Mouse (Mus musculus): Measurements from ENCODE around the gene Fam20b. TPM values are rescaled to one million over a fixed set of nuclear protein-coding genes. Genes with fewer than 3 reads are reported as not detected.

Fam20b gene
- polyA plus RNA-seq, 1 experiment from 2014 or later = 53.2 TPM

- CTCF ChIA-PET = interaction anchor here (1.0 to 1.4 kb wide), 2 partner anchors 13 to 15 kb away, joined by 3 read pairs; no protein-coding TSS in a partner anchor
- no peaks in the 10 kb centered on the region for H3K27me3 ChIP-seq
- ATAC-seq (no peak), DNase-seq (ENCODE audit: low read depth, low spot score) (no peak)
- TF ChIP-seq CTCF (IDR thresholded peaks at IDR 0.05) = no peak
- POLR2A ChIA-PET = no interaction called here
- in situ Hi-C loops (cut with MboI; ENCODE audit: low pct_unique_long_range_greater_than_20kb) = no loop called here
Measured at GRCm38 (mm10) chr1:156703444-156703843, 15.4 kb downstream of the Fam20b start.

GRCm38 (mm10) chr1:156702151-156702550 is 16.7 kb downstream of the Fam20b start:
- ATAC-seq = no peak
- no peak for DNase-seq (ENCODE audit: low read depth, low spot score)
- in situ Hi-C loops (cut with MboI; ENCODE audit: low pct_unique_long_range_greater_than_20kb) = no loop called here
- TF ChIP-seq CTCF (IDR thresholded peaks at IDR 0.05) = no peak
- CTCF ChIA-PET = interaction anchor here (1.4 kb wide), 1 partner anchor 14 kb away, joined by 3 read pairs; no protein-coding TSS in a partner anchor
- no peaks in the 10 kb centered on the region for H3K27me3 ChIP-seq
- POLR2A ChIA-PET = interaction anchor here (0.7 kb wide), 1 partner anchor 109 kb away, joined by 3 read pairs; no protein-coding TSS in a partner anchor

GRCm38 (mm10) chr1:156686025-156686661 is 32.7 kb downstream of the Fam20b start:
- ChIA-PET CTCF (interaction anchor here (1.7 kb wide), 1 partner anchor 9 kb away, joined by 5 read pairs; no protein-coding TSS in a partner anchor), POLR2A (no interaction called here)
- H3K27me3 ChIP-seq = no peaks in the 10 kb centered on the region
- DNase-seq (ENCODE audit: low read depth, low spot score) (no peak), ATAC-seq (no peak)
- in situ Hi-C loops (cut with MboI; ENCODE audit: low pct_unique_long_range_greater_than_20kb) = no loop called here
- no peak for TF ChIP-seq CTCF (IDR thresholded peaks at IDR 0.05)

- POLR2A ChIA-PET = no interaction called here
- CTCF ChIA-PET = no interaction called here
- no peak for TF ChIP-seq CTCF (IDR thresholded peaks at IDR 0.05)
- no peaks in the 10 kb centered on the region for H3K27me3 ChIP-seq
- in situ Hi-C loops (cut with MboI; ENCODE audit: low pct_unique_long_range_greater_than_20kb) = no loop called here
- DNase-seq (ENCODE audit: low read depth, low spot score) (no peak), ATAC-seq (no peak)
Measured at GRCm38 (mm10) chr1:156679599-156679998, 39.3 kb downstream of the Fam20b start.

GRCm38 (mm10) chr1:156677230-156677629 is 41.7 kb downstream of the Fam20b start:
- ATAC-seq (peak; percentile 11), DNase-seq (ENCODE audit: low read depth, low spot score) (no peak)
- CTCF ChIA-PET = interaction anchor here (2.0 kb wide), 1 partner anchor 10 kb away, joined by 5 read pairs; no protein-coding TSS in a partner anchor
- TF ChIP-seq CTCF (IDR thresholded peaks at IDR 0.05) = no peak
- POLR2A ChIA-PET = no interaction called here
- no peaks in the 10 kb centered on the region for H3K27me3 ChIP-seq
- in situ Hi-C loops (cut with MboI; ENCODE audit: low pct_unique_long_range_greater_than_20kb) = no loop called here

- TF ChIP-seq CTCF (IDR thresholded peaks at IDR 0.05) = no peak
- ATAC-seq (no peak), DNase-seq (ENCODE audit: low read depth, low spot score) (no peak)
- no peaks in the 10 kb centered on the region for H3K27me3 ChIP-seq
- ChIA-PET POLR2A (interaction anchor here (1.0 kb wide), 1 partner anchor 43 kb away, joined by 3 read pairs; the partner anchor contains the start of gene Fam20b), CTCF (interaction anchor here (2.0 kb wide), 1 partner anchor 10 kb away, joined by 5 read pairs; no protein-coding TSS in a partner anchor)
- in situ Hi-C loops (cut with MboI; ENCODE audit: low pct_unique_long_range_greater_than_20kb) = no loop called here
Measured at GRCm38 (mm10) chr1:156676596-156676995, 42.3 kb downstream of the Fam20b start.

- POLR2A ChIA-PET = interaction anchor here (1.0 kb wide), 1 partner anchor 43 kb away, joined by 3 read pairs; the partner anchor contains the start of gene Fam20b
- in situ Hi-C loops (cut with MboI; ENCODE audit: low pct_unique_long_range_greater_than_20kb) = no loop called here
- no peaks in the 10 kb centered on the region for H3K27me3 ChIP-seq
- no peak for ATAC-seq
- DNase-seq (ENCODE audit: low read depth, low spot score) = no peak
- CTCF ChIA-PET = interaction anchor here (2.0 kb wide), 1 partner anchor 11 kb away, joined by 5 read pairs; no protein-coding TSS in a partner anchor
- TF ChIP-seq CTCF (IDR thresholded peaks at IDR 0.05) = no peak
Measured at GRCm38 (mm10) chr1:156676171-156676570, 42.7 kb downstream of the Fam20b start.

- peak; percentile 96 for ATAC-seq
- DNase-seq (ENCODE audit: low read depth, low spot score) = peak; percentile 51
- H3K27me3 ChIP-seq = no peaks in the 10 kb centered on the region
- ChIA-PET POLR2A (no interaction called here), CTCF (no interaction called here)
- in situ Hi-C loops (cut with MboI; ENCODE audit: low pct_unique_long_range_greater_than_20kb) = no loop called here
- TF ChIP-seq CTCF (IDR thresholded peaks at IDR 0.05) = no peak
Measured at GRCm38 (mm10) chr1:156674195-156675000, 44.5 kb downstream of the Fam20b start, which contains the start of gene Tor3a. Gene Tor3a, minus strand, starts transcription at chr1:156674356.

GRCm38 (mm10) chr1:156673476-156674194 is 45.3 kb downstream of the Fam20b start:
- DNase-seq (ENCODE audit: low read depth, low spot score) (no peak), ATAC-seq (peak; percentile 22)
- H3K27me3 ChIP-seq = no peaks in the 10 kb centered on the region
- in situ Hi-C loops (cut with MboI; ENCODE audit: low pct_unique_long_range_greater_than_20kb) = no loop called here
- CTCF ChIA-PET = interaction anchor here (1.6 kb wide), 1 partner anchor 21 kb away, joined by 4 read pairs; no protein-coding TSS in a partner anchor
- no peak for TF ChIP-seq CTCF (IDR thresholded peaks at IDR 0.05)
- POLR2A ChIA-PET = no interaction called here

All from Patski (cell line).